Comparison of ENCODE assay signal across 9 mouse cellular contexts in the genomic region with DNA sequence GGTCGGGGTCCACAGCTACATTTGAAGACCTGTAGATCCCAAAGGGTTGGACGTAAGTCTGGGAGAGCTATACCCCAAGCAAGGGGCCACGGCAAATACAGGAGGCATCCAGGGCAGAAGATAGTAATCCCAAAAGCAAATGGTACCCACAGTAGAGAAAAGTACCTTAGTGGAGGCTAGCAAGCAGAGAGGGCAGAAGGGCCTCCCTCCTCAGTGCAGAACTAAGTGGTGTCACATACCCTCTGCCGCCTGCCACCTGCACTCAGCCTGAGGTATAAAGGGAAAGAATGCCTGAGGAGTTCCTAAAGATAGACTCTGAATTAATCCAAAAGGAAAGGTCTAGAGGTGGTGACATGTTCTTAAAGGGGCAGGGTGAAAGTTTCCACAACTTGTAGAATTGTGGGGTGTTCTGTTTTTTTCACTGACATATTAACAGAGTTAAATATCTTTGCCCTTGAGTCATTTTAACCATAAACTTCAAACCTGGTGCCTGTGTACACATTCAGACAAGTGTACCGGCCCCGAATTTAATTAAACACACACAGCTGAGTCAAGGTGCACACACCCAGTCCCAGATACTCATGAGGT. TPM values are rescaled to one million over a fixed set of nuclear protein-coding genes. Genes with fewer than 3 reads are reported as not detected.
DNase-seq lines count a peak whose midpoint lies in the region; ATAC-seq and TF ChIP-seq lines count a peak whose summit lies in the region.
"Had no signal": no experiment of that assay in that cellular context is flagged by ENCODE, and none has a peak within 500 bp of the region (broad histone marks: within the 10 kb centered on the region; RNA-seq: fewer than 3 reads in every experiment).

No protein-coding gene starts in this region.

- no peaks in the 10 kb centered on the region for H3K79me2 ChIP-seq in liver, adult 2 months (ENCODE audit: control insufficient read depth, insufficient read depth, low read length)

- H3K9me3 ChIP-seq in heart, embryonic 16.5 days (replicated peaks; ENCODE audit: control insufficient read depth, low read length): no peaks in the 10 kb centered on the region
- H3K9me3 ChIP-seq in liver, embryonic 11.5 days (ENCODE audit: control insufficient read depth, low read length): no peaks in the 10 kb centered on the region
- H3K9me3 ChIP-seq in stomach, embryonic 14.5 days (ENCODE audit: control insufficient read depth, low read depth, low read length): no peaks in the 10 kb centered on the region

- no peak for DNase-seq in liver, adult 2 months (ENCODE audit: extremely low read depth, low read depth, low spot score)
- DNase-seq in liver: no peak
- DNase-seq in liver, embryonic 11.5 days (ENCODE audit: low spot score): no peak
- DNase-seq in layer of hippocampus, adult 18-20 months (ENCODE audit: low spot score in 2 of 2): no peak
- no peak for DNase-seq in cerebellum, adult 9-10 months
- no peak for DNase-seq in c-Kit-positive CD71-positive TER-119-positive erythroid progenitor cells, embryonic 14.5 days (ENCODE audit: low spot score)

- H3K4me1 ChIP-seq in liver, adult 2 months (ENCODE audit: control insufficient read depth, insufficient read depth, low read length): peaks cover 8% of the 10 kb centered on the region
- peaks cover 27% of the 10 kb centered on the region for H3K4me1 ChIP-seq in heart, embryonic 16.5 days (ENCODE audit: control insufficient read depth, insufficient read depth, low read length)
- peaks cover 16% of the 10 kb centered on the region for H3K4me1 ChIP-seq in liver, embryonic 11.5 days (replicated peaks; ENCODE audit: control insufficient read depth, insufficient read depth, low read length)
- H3K4me1 ChIP-seq in stomach, embryonic 14.5 days (ENCODE audit: control insufficient read depth, insufficient read depth, low read length): peaks cover 23% of the 10 kb centered on the region

- H3K27ac ChIP-seq in liver, adult 2 months (replicated peaks; ENCODE audit: insufficient read depth, low read depth, low read length): peak overlapping the region; percentile 96
- H3K27ac ChIP-seq in heart, embryonic 16.5 days (ENCODE audit: low read length): peak overlapping the region; percentile 99
- peak overlapping the region; percentile 93 for H3K27ac ChIP-seq in liver, embryonic 11.5 days (ENCODE audit: low read depth, low read length)
- H3K27ac ChIP-seq in stomach, embryonic 14.5 days (ENCODE audit: low read length): peak overlapping the region; percentile 99

- H3K27me3 ChIP-seq in liver, adult 2 months (ENCODE audit: control insufficient read depth, insufficient read depth, low read length): no peaks in the 10 kb centered on the region
- no peaks in the 10 kb centered on the region for H3K27me3 ChIP-seq in heart, embryonic 16.5 days (ENCODE audit: control insufficient read depth, insufficient read depth, low read length)
- no peaks in the 10 kb centered on the region for H3K27me3 ChIP-seq in liver, embryonic 11.5 days (replicated peaks; ENCODE audit: control insufficient read depth, insufficient read depth, low read length)
- H3K27me3 ChIP-seq in stomach, embryonic 14.5 days (ENCODE audit: control insufficient read depth, insufficient read depth, low read length): no peaks in the 10 kb centered on the region
- H3K27me3 ChIP-seq: Patski had no signal

- 65% methylated on average over 6 of the region's 6 CpGs for WGBS in liver, adult 2 months
- 47% methylated on average over 6 of the region's 6 CpGs for WGBS in heart, embryonic 16.5 days
- WGBS in liver, embryonic 11.5 days: 75% methylated on average over 6 of the region's 6 CpGs
- WGBS in stomach, embryonic 14.5 days: 51% methylated on average over 6 of the region's 6 CpGs

- H3K9ac ChIP-seq in liver, adult 2 months (ENCODE audit: low read depth, low read length): no peak overlapping the region
- peak overlapping the region; percentile 73 for H3K9ac ChIP-seq in heart, embryonic 16.5 days (ENCODE audit: low read length)
- peak overlapping the region; percentile 75 for H3K9ac ChIP-seq in liver, embryonic 11.5 days (ENCODE audit: low read depth, low read length)
- no peak overlapping the region for H3K9ac ChIP-seq in stomach, embryonic 14.5 days (replicated peaks; ENCODE audit: low read depth, low read length)

- H3K36me3 ChIP-seq in liver, adult 2 months (ENCODE audit: control insufficient read depth, insufficient read depth, low read length): no peaks in the 10 kb centered on the region
- no peaks in the 10 kb centered on the region for H3K36me3 ChIP-seq in heart, embryonic 16.5 days (ENCODE audit: control insufficient read depth, insufficient read depth)
- H3K36me3 ChIP-seq in liver, embryonic 11.5 days (ENCODE audit: control insufficient read depth, insufficient read depth, low read length): no peaks in the 10 kb centered on the region
- H3K36me3 ChIP-seq in stomach, embryonic 14.5 days (ENCODE audit: control insufficient read depth, insufficient read depth, low read length): no peaks in the 10 kb centered on the region

- TF ChIP-seq POLR2A in liver, adult 2 months (IDR thresholded peaks at IDR 0.05; ENCODE audit: extremely low read depth, insufficient read depth, low read length): no peak

- TF ChIP-seq CTCF in liver, adult 2 months (IDR thresholded peaks at IDR 0.05; ENCODE audit: low read depth, low read length): no peak

- ATAC-seq in heart, embryonic 16.5 days (replicated peaks; ENCODE audit: extremely low read depth, insufficient read depth, low FRiP score): 0 out of 2 replicates have a peak, but pooled peaks have one; percentile 14
- ATAC-seq in liver, embryonic 11.5 days (replicated peaks; ENCODE audit: low FRiP score): no peak
- ATAC-seq in stomach, embryonic 14.5 days (ENCODE audit: insufficient number of reproducible peaks, insufficient read depth, low FRiP score, low read depth): no peak
- ATAC-seq: Patski had no signal

- H3K4me3 ChIP-seq in liver, adult 2 months (ENCODE audit: insufficient read depth, low read depth, low read length): no peak overlapping the region
- H3K4me3 ChIP-seq in heart, embryonic 16.5 days (ENCODE audit: low read length): peak overlapping the region; percentile 50
- H3K4me3 ChIP-seq in liver, embryonic 11.5 days (ENCODE audit: low read depth, low read length): no peak overlapping the region
- H3K4me3 ChIP-seq in stomach, embryonic 14.5 days (ENCODE audit: low read depth, low read length): no peak overlapping the region

- peak overlapping the region; percentile 79 for H3K4me2 ChIP-seq in heart, embryonic 16.5 days (ENCODE audit: low read depth, low read length)
- H3K4me2 ChIP-seq in liver, embryonic 11.5 days: peak overlapping the region; percentile 77; the same call in 1 of the 2 replicates
- H3K4me2 ChIP-seq in stomach, embryonic 14.5 days (replicated peaks; ENCODE audit: low read depth, low read length): peak overlapping the region; percentile 52

RNA-seq across cellular contexts. Expression of a gene that starts 21.0 kb away (rescaled TPM):
- total RNA-seq in liver, adult 2 months (2014; rRNA removed): 123 and 142 TPM in 2 replicates
- 45.6 and 51.7 TPM in 2 replicates for polyA plus RNA-seq in liver, adult 2 months (2012; rRNA removed)
- 428 and 482 TPM in 2 replicates for polyA plus RNA-seq in heart, embryonic 16.5 days (2015; fragmentation: Nextera tagmentation; extraction: Ambion mirVana)
- polyA plus RNA-seq in liver, embryonic 11.5 days (2014; fragmentation: Nextera tagmentation; extraction: Ambion mirVana): 302 and 334 TPM in 2 replicates
- 755 and 764 TPM in 2 replicates for polyA plus RNA-seq in stomach, embryonic 14.5 days (2014; fragmentation: Nextera tagmentation; extraction: Ambion mirVana)
- 100 to 1,000 TPM; 283 to 296 TPM for total RNA-seq in layer of hippocampus, adult 18-20 months (2021)

Comparison
In these comparisons a context has a peak if more than half of its experiments do, and no peak if none do; other contexts are left out.
1. H3K9ac ChIP-seq: peak in heart, embryonic 16.5 days (single experiment) and liver, embryonic 11.5 days (single experiment); none in liver, adult 2 months (single experiment) and stomach, embryonic 14.5 days (single experiment).
2. Peak in every context shown above with its lines, with median percentiles within 50 percentile points of each other: H3K27ac ChIP-seq and H3K4me2 ChIP-seq.